Mouse (Mus musculus) monocyte, adult 5-6 weeks (primary cell): ENCODE measurements around the gene Nme7. TPM values are rescaled to one million over a fixed set of nuclear protein-coding genes. Genes with fewer than 3 reads are reported as not detected.

ENCODE experiments used
- ATAC-seq: fragments of 153-309, 156-312 bp; replicated peaks from 2 replicates; pipeline ENCODE4 v1.8.0; 2017; ENCODE audit warnings: mild to moderate bottlenecking; ENCODE audit not compliant: low TSS enrichment, insufficient number of reproducible peaks, severe bottlenecking, poor library complexity, low FRiP score
- total RNA-seq: library from RNA; stranded (forward); fragments of 200-1000, 200-491, 200-594 nt; gene quantifications from 3 replicates; pipeline ENCODE4 v1.2.3, GENCODE M21; 2017

Gene Nme7
- total RNA-seq, 1 experiment from 2014 or later = 11.7 TPM

DNA sequence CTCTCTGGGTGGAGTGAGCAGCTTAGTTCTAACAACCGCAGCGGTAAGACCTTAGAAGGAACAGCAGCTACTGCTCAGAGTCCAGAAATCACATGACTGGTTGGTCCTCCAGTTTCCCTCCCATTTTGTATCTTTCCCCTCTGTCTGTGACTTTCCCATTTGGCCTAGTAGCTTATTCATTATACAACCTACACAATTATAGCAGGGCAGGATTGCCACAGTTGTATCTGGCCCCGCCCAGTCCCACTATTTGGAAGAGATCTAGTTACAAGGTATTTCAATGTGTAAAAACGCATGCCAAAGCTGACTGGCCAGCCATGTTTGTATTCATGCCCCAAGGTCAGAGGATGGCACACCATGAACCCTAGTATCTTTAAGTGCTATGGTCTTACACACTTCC, 146.7 kb downstream of the Nme7 start:
- ATAC-seq = no peak

DNA sequence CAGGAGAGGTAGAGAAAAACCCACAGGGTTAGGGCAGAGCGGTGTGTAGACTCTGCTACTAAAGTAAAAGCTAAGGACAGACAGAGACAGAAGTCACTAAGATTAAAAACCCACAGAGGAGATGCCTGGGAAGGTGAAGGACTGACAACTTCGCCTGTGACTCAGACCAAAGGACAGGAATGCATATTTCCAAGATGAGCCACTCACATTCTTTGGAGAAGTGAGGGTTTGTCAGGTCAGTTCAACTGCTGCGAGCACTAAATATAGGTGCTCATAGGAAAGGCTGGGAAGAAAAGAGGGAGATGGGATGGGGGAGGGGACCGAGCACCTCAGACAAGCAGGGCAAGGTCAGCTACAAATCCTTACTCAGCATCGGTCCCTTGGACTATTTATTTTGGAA, 147.4 kb downstream of the Nme7 start:
- no peak for ATAC-seq

DNA sequence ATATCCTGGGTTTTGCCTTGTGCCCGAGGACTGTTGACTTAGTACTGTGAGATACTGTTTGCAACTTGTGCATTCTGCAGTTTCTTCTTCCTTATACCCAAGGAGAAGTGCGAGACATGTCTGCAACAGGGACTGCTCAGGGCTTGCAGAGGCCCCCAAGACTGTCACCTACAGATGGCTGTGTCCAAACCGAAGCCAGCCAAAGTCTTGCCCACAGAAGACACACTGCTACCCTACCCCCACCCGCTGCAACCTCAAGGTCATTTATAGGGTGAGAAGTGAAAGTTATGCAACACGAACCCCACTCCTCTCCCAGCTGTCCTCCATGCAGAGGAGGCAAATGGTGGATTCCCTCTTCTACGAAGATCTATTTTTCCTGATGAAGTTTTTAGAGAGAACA, 148.7 kb downstream of the Nme7 start:
- no peak for ATAC-seq

DNA sequence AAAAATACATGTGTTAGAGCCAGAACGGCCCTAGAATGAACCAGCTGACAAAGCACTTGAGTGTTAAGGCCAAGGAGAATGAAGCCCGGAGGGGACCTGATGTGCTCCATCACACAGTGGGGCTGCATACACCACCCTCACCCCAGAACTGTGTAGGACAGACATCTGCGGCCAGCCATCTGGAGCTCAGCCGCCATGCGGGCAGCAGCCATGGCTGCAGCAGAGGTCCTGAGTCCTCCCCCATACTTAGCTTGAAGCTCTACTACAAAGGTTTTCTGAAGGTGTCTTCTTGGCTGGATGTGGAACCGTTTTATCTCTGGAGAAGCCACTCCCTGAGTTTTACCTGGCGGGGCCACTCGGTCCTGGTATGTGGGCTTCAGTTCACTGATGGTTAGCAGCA, 149.2 kb downstream of the Nme7 start:
- ATAC-seq = no peak

DNA sequence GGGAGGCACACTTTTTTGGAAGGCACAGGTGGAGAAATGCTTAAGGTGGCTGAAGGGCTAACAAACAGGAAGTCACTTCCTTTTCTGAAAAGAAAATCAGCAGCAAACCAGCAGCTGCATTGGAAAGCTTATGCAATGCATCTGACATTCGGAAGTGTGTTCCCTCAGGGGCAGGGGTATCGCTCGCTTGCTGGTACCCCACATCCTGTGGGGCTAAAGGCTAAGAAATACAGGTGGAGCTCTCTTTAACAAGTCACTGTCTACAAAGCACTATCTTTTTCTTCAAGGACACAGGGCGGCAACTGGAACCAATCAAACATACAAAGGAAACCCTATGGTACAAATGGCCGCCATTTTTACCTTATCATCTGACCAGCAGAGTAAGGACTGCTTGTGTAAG, 149.8 kb downstream of the Nme7 start:
- no peak for ATAC-seq

DNA sequence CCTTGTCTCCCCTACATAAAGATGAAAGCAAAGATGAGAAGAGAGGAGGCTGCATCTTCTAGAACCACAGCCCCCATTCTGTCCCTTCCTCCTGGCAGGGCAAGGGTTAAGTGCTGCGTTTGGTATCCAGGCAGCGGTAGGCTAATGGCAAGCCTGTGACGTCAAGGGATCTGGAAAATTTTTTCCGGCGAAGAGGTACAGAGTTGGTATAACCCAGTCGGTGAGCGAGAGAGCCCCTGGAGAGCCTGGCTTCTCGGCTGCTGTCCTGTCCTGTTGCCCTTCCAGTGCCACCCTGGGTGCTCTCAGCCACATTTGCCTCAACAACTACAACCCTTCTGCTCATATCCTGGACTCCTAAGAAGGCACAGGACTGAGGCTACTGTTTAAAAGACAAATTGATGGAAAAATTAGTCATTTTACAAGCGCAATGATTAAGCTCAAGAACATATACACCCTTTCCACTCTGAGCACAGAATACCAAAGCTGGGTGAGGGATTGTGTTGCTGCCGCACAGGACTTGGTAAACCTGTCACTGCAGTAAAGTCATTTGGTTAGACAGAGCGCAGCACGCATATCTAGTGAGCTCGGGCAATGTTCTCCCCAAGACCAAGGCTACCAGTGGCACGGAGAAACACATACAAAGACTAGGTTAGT, 151.0 kb downstream of the Nme7 start:
- no peak for ATAC-seq

DNA sequence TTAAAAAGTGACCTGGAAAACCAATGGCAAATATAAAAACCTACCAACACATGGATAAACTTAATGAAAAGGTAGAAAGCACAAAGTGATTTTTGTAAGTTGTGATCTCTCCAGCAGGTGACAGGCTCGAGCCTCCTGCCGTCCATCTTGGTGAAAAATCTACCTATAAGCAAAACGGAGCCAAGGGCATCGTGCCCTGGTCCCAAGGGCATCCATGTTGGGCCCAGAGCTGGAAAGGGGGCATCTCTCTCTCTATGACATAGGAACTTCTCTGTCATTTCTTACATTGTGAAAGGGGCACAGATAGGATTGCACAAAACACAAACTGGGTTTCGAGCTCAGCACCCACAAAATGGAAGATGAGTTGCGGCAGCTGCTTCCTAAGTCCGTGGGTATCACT, 151.7 kb downstream of the Nme7 start:
- ATAC-seq = no peak

DNA sequence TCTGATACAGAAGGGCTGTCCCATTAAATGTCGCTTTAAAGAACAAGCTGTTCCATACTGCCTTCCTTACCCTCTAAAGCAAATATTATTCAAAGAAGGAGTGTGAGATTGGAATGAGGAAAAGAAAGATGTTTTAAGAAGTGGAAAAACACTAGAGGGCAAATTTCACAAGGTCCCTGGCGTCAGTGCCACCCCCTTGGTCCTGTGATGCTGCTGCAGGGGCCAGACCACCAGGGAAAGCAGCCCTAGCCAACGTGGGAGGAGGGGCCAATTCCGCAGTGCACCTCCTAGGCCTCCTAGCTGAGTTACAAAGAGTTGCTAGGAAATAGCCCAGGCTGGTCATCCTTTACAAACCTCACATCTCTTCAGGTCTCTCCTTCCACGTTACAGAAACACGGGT, 152.1 kb downstream of the Nme7 start:
- ATAC-seq = no peak

DNA sequence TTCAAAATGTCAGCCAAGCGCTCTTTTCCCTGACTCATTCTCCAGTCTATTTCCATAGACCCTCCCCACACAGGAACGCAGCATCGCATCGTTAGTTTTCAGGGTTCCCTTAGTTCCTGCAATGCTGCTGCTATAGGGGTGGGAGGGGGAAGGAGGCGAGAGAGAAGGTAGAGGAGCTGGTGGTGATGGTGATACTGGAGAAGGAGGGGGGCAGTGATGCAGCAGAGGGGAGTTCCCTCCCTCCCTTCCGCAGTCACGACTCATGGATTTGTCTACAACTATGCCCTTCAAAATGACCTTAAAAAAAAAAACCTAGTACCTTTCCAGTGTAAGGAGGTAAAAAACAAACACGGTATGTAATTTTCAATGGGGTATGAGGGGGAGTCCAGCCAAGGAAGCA, 152.8 kb downstream of the Nme7 start:
- no peak for ATAC-seq

DNA sequence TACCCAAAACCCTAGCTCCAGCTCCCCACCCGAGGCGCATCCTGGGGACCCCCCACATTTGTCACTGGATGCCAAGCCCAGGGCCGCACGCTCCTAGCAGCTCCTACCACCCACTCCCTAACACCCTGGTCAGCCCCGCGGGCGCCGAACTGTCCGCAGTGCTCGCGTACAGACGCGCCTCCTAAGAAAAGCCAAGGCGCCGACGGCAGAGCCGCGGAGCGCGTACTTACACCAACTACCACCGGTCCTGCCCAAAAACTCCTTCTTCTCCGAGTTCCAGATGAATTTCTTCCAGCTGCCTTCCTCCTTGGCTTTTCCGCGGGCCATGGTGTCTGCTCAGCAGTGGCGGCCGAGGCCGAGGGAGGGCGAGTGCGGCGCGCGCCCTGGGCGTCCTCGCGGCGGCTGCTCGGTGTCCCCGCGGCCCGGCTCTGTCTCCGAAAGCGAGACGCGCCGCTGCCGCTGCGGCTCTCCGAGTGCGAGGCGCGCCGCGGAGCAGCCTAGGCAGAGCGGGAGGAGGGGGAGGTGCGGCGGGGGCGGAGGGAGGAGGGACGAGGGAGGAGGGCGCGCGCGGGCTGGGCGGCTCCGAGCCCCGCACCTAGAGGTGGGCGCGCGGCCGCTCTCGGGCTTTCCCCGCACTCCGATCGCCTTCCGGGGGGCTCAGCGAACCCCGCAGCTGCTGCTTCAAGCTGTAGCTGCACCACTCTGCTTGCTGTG, 153.8 kb downstream of the Nme7 start:
- no peak for ATAC-seq

DNA sequence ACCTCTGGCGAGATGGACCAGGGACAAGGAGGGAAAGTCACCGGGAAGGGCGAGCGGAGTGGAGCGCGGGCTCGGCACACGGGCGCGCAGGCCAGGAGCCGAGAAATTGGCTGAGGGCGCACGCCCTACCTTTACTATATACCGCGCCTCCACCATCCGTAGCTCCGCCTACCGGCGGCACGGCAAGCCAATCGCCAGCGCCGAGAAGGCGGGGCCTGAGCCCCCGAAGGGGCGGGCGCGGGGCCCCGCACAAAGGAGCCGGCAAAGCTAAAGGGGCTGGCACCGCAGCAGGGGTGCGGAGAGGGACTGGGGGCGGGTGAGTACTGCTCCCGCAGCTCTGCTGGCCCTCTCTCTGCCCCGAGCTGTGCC, 154.3 kb downstream of the Nme7 start, which contains the start of gene Atp1b1:
Gene Atp1b1, minus strand, starts transcription at position 111 of the 369 bp plus-strand sequence.
- 0 out of 2 replicates have a peak, but pooled peaks have one; percentile 28 for ATAC-seq

DNA sequence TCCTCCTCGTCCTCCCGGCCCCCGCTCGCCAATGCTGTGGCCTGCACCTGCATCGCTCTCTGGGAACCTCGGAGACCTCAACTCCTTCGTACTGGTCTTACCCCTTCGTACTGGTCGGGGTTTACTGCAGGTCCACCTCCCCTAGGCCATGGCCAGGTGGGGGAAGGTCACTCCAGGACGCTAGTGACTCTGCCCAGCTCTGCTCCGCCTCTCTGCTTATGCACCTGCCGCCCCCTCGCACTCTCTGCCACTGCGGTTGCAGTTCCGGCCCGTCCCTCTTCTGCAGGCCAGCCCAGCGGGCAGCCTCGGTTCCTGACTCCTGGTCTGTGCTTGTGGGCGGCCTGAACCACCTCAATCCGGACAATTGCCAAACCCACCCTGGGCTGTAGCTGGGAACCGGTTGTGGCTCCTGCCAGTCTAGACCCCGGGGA, 154.7 kb downstream of the Nme7 start:
- ATAC-seq = peak; percentile 37; the same call in 1 of the 2 replicates

DNA sequence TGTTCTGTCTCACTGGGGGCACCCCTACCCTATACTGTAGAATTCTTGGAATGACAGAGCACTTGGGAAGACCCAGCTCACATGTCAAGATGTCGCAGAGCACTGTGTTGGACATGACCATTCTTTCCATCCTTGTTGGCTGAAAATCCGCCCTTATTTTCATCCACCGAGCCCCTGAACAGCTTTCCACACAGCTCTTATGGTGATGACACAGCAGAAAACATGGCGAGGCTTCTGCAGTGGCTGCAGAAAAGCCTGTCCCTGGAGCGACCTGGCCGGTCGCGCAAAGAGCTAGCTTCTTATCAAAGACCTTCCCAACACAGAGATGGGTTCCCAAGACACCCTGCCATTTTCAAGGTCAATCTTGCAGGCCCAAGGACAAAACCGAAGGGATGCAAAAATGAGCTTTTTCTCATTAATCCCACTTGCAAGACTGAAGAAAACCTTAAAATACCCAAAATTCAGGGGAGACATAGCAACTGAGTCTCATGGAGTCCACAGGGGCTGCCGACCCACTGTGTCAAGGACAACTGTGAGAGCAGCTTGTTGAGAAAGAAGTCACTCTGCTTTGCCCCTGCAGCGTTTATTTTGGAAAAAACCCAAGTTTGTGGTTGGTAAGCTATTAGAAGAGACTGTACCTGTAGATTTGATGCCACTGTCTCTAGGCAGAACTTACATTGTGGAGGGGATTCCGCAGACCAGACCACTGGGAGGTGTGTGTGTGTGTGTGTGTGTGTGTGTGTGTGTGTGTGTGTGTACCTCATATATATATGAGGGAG, 155.4 kb downstream of the Nme7 start:
- no peak for ATAC-seq

DNA sequence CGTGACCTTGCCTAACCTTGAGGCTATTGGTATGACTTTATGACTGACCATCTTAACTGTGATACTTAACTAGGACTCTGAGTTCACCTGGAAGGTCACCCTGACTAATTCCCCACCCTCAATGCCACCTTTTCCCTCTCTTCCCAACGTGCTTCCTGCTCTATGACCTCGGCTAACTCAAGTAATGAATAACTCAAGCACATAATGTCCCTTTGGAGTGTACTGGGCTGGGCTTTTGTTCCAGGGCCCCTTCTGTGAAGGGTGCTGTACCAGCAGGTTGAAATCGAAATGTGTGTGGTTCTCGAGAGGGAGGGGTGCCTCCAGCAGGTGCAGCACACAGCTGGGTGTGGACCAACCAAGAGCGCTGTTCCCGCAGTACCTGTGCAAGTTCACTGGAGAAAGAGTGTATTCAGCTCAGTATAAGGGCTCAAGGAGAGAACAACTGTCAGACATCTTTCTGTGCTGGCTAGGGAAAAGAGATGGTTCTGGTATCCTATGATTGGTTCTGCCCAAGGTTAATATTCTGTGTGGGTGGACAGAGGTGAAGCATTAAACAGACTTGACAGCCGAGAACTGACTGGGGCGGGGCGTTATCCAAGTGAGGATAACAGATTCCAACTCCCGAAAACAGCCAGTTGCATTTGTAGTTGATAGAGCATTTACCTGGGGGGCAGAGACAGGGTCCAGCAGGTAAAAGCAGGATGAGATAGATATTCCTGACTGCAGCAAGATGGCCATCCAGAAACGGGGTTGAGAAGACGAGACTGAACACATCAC, 157.2 kb downstream of the Nme7 start:
- no peak for ATAC-seq

DNA sequence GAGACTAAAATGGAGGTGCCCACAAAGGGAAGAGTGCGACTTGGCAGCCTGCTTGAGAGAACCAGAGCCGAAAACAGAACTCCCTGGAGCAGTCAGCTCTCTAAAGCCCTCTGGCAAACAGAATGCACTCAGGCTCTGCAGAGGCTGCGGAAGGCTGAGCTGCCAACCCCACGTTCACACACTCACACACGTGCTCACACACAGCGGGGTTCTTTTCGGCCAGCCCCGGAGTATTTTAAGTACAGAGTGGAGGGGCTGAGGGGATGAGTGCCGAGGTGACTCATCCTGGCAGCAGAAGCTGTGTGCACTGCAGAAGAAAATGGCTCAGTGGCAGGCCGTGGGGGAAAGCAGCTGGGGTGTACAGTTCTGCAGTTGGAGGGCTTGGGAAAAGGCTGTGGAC, 157.8 kb downstream of the Nme7 start:
- ATAC-seq = no peak

DNA sequence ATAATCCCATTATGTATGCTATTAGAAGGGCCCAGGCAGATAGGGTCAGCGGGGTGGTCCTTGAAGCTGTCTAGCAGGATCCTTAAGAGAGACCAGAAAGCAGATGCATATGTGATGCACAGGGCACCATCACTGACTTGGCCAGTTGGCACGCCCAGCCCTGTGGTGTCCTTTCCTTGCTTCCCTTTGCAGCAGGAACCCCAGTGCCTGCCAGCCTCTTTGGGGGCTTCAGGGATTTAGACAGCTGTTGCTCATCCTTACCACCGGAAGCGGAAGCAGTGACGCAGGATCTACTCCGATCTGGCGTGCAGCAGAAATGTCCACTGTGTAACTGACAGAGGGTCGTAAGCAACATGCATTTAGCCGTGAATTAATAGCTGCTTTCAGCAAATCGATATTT, 163.5 kb downstream of the Nme7 start:
- no peak for ATAC-seq

DNA sequence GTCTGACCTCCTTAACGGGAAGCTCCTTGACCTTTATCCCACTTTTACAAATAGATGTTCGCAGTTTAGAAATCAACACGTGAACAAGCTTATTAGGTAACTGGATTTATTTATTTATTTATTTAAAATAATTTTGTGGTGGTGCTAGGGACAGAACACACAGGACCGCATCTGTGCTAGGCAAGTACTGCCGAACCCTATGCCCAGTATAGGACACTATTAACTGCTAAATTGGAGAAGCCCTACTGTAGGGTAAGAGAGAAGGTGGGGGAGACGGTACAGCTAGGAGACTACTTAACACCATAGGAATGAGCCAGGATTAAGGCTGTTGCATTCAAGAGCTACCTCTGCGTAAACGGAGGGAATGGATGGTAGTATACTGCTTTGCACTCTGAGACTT, 164.4 kb downstream of the Nme7 start:
- ATAC-seq = no peak

DNA sequence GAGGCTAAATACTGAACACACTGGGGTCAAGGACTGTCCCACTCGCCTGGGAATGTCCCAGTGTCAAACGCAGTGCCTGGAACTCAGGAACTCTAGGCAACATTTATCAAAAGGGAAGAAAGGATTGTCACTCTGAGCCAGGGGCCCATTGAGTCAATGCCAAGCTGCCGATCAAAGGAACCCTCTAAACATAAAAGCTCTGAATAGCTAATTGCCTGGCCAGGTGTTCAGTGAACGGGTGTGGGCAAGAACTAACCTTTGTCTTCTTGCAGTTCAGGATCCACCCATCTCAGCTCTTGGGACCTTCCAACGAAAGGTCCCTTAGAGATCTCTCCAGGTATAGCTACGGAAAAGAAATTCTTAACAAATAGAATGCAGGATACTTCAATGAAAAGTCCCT, 167.1 kb downstream of the Nme7 start:
- no peak for ATAC-seq

DNA sequence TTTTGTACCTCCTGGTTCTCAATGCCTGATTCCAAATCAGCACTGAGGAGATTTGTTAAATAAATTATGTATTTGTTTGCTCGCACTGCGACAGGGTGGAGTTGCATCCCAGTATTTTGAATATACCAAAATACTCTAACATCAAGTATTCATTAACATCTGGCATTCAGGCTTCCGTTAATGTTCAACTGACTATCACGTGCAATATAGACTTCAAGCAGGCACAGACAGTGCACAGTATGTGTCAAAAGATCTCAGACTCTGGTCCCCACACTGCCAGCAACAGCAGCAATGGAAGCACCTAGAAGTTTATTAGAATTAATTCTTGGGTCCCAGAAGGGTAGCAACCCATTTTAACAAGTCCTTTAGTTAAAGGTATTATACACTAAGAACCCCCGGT, 167.7 kb downstream of the Nme7 start:
- ATAC-seq = no peak
